Mouse (Mus musculus): ENCODE measurements around the gene Arnt. TPM values are rescaled to one million over a fixed set of nuclear protein-coding genes. Genes with fewer than 3 reads are reported as not detected.
"Not testable (repeated sequence)": the region's sequence is repeated elsewhere in the genome, so short reads cannot be mapped to it uniquely, and the experiment has no call there.

Gene Arnt
- polyA plus RNA-seq (2012; rRNA removed): 35.5 and 38.1 TPM in 2 replicates

GRCm38 (mm10) chr3:95434136-95434982, at the start of gene Arnt:
Gene Arnt, plus strand, starts transcription at chr3:95434388.
- TF ChIP-seq CTCF (IDR thresholded peaks at IDR 0.05; ENCODE audit: insufficient read depth, low read length) (no peak), POLR2A (IDR thresholded peaks at IDR 0.05; ENCODE audit: borderline replicate concordance, extremely low read depth, low read depth, low read length) (peak; percentile 93)
- under 1% methylated on average over 47 of the region's 47 CpGs for WGBS
- Histone ChIP-seq H3K4me1 (ENCODE audit: control insufficient read depth, insufficient read depth, low read length) (0 out of 2 replicates have a peak, but pooled peaks cover under 1% of the 10 kb centered on the region), H3K4me3 (replicated peaks; ENCODE audit: extremely low read depth, low read depth, low read length) (peak within 1 kb of the TSS; percentile 88)
- peak; percentile 89 for DNase-seq

GRCm38 (mm10) chr3:95385401-95386075, 48.6 kb upstream of the Arnt start:
- TF ChIP-seq CTCF (IDR thresholded peaks at IDR 0.05; ENCODE audit: insufficient read depth, low read length) (no peak), POLR2A (IDR thresholded peaks at IDR 0.05; ENCODE audit: borderline replicate concordance, extremely low read depth, low read depth, low read length) (no peak)
- WGBS: 60% methylated on average over 5 of the region's 5 CpGs
- DNase-seq: no peak
- H3K4me3 ChIP-seq (replicated peaks; ENCODE audit: extremely low read depth, low read depth, low read length): no peak overlapping the region
- no peaks in the 10 kb centered on the region for H3K4me1 ChIP-seq (ENCODE audit: control insufficient read depth, insufficient read depth, low read length)

- WGBS: 53% methylated on average over 4 of the region's 4 CpGs
- DNase-seq: no peak
- peak; percentile 23; the same call in 1 of the 2 replicates for TF ChIP-seq CTCF (IDR thresholded peaks at IDR 0.05; ENCODE audit: insufficient read depth, low read length)
- no peak for TF ChIP-seq POLR2A (IDR thresholded peaks at IDR 0.05; ENCODE audit: borderline replicate concordance, extremely low read depth, low read depth, low read length)
- Histone ChIP-seq H3K4me3 (replicated peaks; ENCODE audit: extremely low read depth, low read depth, low read length) (no peak overlapping the region), H3K4me1 (ENCODE audit: control insufficient read depth, insufficient read depth, low read length) (no peaks in the 10 kb centered on the region)
These were observed 39.8 kb upstream of the Arnt start for GRCm38 (mm10) chr3:95394385-95394784.

DNA sequence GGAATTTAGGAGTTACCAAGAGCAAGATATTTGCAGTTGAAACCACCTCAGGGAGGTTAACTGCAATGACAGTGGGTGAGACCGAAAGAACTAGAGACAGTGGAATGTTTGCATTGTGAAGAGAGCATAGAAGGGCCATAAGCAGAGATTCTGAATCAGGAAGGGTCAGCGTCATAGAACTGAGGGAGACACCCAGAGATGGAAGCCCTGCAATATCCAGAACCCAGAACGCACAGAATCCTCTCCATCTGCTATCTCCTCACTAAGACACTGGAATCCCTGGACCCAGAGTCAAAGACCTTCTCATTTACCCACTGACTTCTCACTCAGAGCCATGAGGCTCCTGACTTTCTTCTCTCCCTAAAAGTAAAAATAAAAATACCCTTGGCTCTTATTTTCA, 31.4 kb upstream of the Arnt start, which contains the start of gene 4930558C23Rik:
4930558C23Rik (minus strand) TSS at position 101 of the 400 bp plus-strand sequence.
- Histone ChIP-seq H3K4me3 (replicated peaks; ENCODE audit: extremely low read depth, low read depth, low read length) (no peak within 1 kb of the TSS), H3K4me1 (ENCODE audit: control insufficient read depth, insufficient read depth, low read length) (no peaks in the 10 kb centered on the region)
- WGBS: 92% methylated on average over 3 of the region's 3 CpGs
- TF ChIP-seq POLR2A (IDR thresholded peaks at IDR 0.05; ENCODE audit: borderline replicate concordance, extremely low read depth, low read depth, low read length): no peak
- TF ChIP-seq CTCF (IDR thresholded peaks at IDR 0.05; ENCODE audit: insufficient read depth, low read length): no peak
- DNase-seq: no peak

- H3K4me1 ChIP-seq (ENCODE audit: control insufficient read depth, insufficient read depth, low read length): no peaks in the 10 kb centered on the region
- DNase-seq: no peak
- TF ChIP-seq CTCF (IDR thresholded peaks at IDR 0.05; ENCODE audit: insufficient read depth, low read length): no peak
- no peak for TF ChIP-seq POLR2A (IDR thresholded peaks at IDR 0.05; ENCODE audit: borderline replicate concordance, extremely low read depth, low read depth, low read length)
- WGBS: 57% methylated on average over 1 of the region's 1 CpGs
- H3K4me3 ChIP-seq (replicated peaks; ENCODE audit: extremely low read depth, low read depth, low read length): no peak overlapping the region
These were observed 26.5 kb upstream of the Arnt start for GRCm38 (mm10) chr3:95407728-95408127.

GRCm38 (mm10) chr3:95408852-95409251, 25.3 kb upstream of the Arnt start:
- H3K4me3 ChIP-seq (replicated peaks; ENCODE audit: extremely low read depth, low read depth, low read length): no peak overlapping the region
- TF ChIP-seq POLR2A (IDR thresholded peaks at IDR 0.05; ENCODE audit: borderline replicate concordance, extremely low read depth, low read depth, low read length) (no peak), CTCF (IDR thresholded peaks at IDR 0.05; ENCODE audit: insufficient read depth, low read length) (no peak)
- 85% methylated on average over 2 of the region's 2 CpGs for WGBS
- DNase-seq: no peak
- no peaks in the 10 kb centered on the region for H3K4me1 ChIP-seq (ENCODE audit: control insufficient read depth, insufficient read depth, low read length)

- TF ChIP-seq POLR2A (IDR thresholded peaks at IDR 0.05; ENCODE audit: borderline replicate concordance, extremely low read depth, low read depth, low read length) (no peak), CTCF (IDR thresholded peaks at IDR 0.05; ENCODE audit: insufficient read depth, low read length) (no peak)
- Histone ChIP-seq H3K4me3 (replicated peaks; ENCODE audit: extremely low read depth, low read depth, low read length) (no peak overlapping the region), H3K4me1 (ENCODE audit: control insufficient read depth, insufficient read depth, low read length) (no peaks in the 10 kb centered on the region)
- no peak for DNase-seq
- 79% methylated on average over 1 of the region's 1 CpGs for WGBS
These were observed 21.9 kb upstream of the Arnt start for GRCm38 (mm10) chr3:95412268-95412667.

GRCm38 (mm10) chr3:95417866-95418265, 16.3 kb upstream of the Arnt start:
- Histone ChIP-seq H3K4me3 (replicated peaks; ENCODE audit: extremely low read depth, low read depth, low read length) (no peak overlapping the region), H3K4me1 (ENCODE audit: control insufficient read depth, insufficient read depth, low read length) (no peaks in the 10 kb centered on the region)
- WGBS: 82% methylated on average over 6 of the region's 6 CpGs
- no peak for TF ChIP-seq POLR2A (IDR thresholded peaks at IDR 0.05; ENCODE audit: borderline replicate concordance, extremely low read depth, low read depth, low read length)
- no peak for TF ChIP-seq CTCF (IDR thresholded peaks at IDR 0.05; ENCODE audit: insufficient read depth, low read length)
- no peak for DNase-seq

DNA sequence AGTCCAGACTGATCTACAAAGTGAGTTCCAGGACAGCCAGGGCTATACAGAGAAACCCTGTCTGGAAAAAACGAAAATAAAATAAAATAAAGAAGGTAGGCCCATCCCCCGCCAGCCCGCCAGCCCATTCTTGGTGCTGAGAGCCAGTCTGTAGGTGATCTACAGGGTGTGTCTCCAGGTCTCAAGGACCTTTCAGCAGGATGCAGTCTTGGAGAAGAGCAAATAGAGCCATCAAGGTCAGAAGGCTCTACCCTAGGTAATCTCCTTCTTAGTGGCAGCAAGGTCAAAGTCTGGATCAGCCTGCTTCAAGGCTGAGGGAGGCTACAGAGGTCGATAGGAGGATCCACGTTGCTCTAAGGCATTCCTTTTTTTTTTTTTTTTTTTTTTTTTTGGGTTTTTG, 7.7 kb upstream of the Arnt start:
- not testable (repeated sequence) for DNase-seq; H3K4me1 ChIP-seq (ENCODE audit: control insufficient read depth, insufficient read depth, low read length); H3K4me3 ChIP-seq (replicated peaks; ENCODE audit: extremely low read depth, low read depth, low read length)
- WGBS: 78% methylated on average over 5 of the region's 5 CpGs

- 23% methylated on average over 16 of the region's 33 CpGs for whole genome bisulfite sequencing
- not testable (repeated sequence) for DNase-seq; H3K4me1 ChIP-seq (ENCODE audit: control insufficient read depth, insufficient read depth, low read length); H3K4me3 ChIP-seq (replicated peaks; ENCODE audit: extremely low read depth, low read depth, low read length)
These were observed 6.9 kb upstream of the Arnt start for GRCm38 (mm10) chr3:95427117-95427890.

- WGBS: 19% methylated on average over 16 of the region's 21 CpGs
These were observed 6.3 kb upstream of the Arnt start for GRCm38 (mm10) chr3:95427891-95428238.

DNA sequence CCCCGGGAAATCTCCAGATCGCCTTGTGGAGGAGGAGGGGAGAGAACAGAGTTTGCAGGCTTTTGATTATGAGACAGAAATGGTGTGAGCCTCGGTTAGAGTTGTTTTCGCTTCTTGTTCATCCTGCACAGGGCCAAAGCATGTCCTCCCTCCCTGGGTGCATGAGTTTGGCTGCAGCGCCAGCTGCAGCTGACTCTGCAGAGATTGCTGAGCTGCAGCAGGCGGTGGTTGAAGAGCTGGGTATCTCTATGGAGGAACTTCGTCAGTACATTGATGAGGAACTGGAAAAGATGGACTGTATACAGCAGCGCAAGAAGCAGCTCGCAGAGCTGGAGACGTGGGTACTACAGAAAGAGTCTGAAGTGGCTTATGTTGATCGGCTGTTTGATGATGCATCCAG, 5.8 kb upstream of the Arnt start:
- not testable (repeated sequence) for DNase-seq; H3K4me1 ChIP-seq (ENCODE audit: control insufficient read depth, insufficient read depth, low read length); H3K4me3 ChIP-seq (replicated peaks; ENCODE audit: extremely low read depth, low read depth, low read length)
- 74% methylated on average over 4 of the region's 11 CpGs for WGBS

More at GRCm38 (mm10) chr3:95427891-95428238, 6.3 kb upstream of the Arnt start:
- peak overlapping the region; percentile 10 for H3K4me3 ChIP-seq (replicated peaks; ENCODE audit: extremely low read depth, low read depth, low read length)
- not testable (repeated sequence) for H3K4me1 ChIP-seq (ENCODE audit: control insufficient read depth, insufficient read depth, low read length)
- DNase-seq: peak; percentile 17
